Mouse (Mus musculus) cortical plate, adult 2 months (tissue): ENCODE results near the gene Neu1. TPM values are rescaled to one million over a fixed set of nuclear protein-coding genes. Genes with fewer than 3 reads are reported as not detected.

Source experiments
- H3K27ac ChIP-seq: fragments of 200-500 bp; 2 replicates; pipeline ENCODE4 v1.5.1; 2012; ENCODE audit warnings: low read length, control low read depth, inconsistent platforms; ENCODE audit not compliant: insufficient read depth
- H3K4me1 ChIP-seq: fragments of 200-500 bp; 2 replicates; pipeline ENCODE4 v1.6.1; 2011; ENCODE audit warnings: low read length; ENCODE audit not compliant: control insufficient read depth, insufficient read depth
- H3K4me3 ChIP-seq: fragments of 200-500 bp; 2 replicates; pipeline ENCODE4 v1.5.1; 2011; ENCODE audit warnings: mild to moderate bottlenecking, low read length, control low read depth; ENCODE audit not compliant: insufficient read depth
- CTCF ChIP-seq: fragments of 200-500 bp; IDR thresholded peaks from 2 replicates; pipeline ENCODE4 v1.5.1; 2011; ENCODE audit warnings: mild to moderate bottlenecking, control low read depth, low read length; ENCODE audit not compliant: insufficient read depth; ENCODE audit errors: extremely low read depth
- POLR2A ChIP-seq: fragments of 200-500 bp; IDR thresholded peaks from 2 replicates; pipeline ENCODE4 v1.6.1; 2011; ENCODE audit warnings: mild to moderate bottlenecking, low read length, control low read depth; ENCODE audit not compliant: insufficient read depth; ENCODE audit errors: extremely low read depth
- polyA plus RNA-seq: library from polyadenylated mRNA; depleted of rRNA; stranded (reverse); fragments of >200 nt; gene quantifications from 2 replicates; pipeline ENCODE4 v1.2.3, GENCODE M21; 2012

Gene Neu1
- polyA plus RNA-seq, 1 experiment = 49.4 TPM

DNA sequence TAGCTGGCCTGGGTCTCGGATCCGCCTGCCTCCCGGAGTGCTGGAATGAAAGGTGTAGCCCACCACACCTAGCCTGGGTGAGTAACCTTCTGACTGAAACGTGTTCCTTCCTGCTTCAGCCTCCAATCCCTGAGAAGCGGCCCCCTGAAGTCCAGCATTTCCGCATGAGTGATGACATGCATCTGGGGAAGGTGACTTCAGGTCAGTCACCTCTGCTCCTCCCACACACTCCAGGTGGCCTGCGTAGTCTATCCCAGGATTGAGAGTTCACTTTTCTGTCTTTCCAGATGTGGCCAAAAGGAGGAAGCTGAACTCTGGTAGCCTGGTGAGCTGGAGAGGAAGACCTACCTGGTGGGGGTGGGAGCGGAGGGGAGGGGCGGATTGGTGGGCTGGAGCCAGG lies 28.2 kb upstream of the Neu1 start:
- no peaks in the 10 kb centered on the region; the same call in 1 of the 2 replicates for H3K4me1 ChIP-seq
- H3K4me3 ChIP-seq = no peak overlapping the region
- TF ChIP-seq CTCF (no peak), POLR2A (no peak)
- H3K27ac ChIP-seq = no peak overlapping the region

DNA sequence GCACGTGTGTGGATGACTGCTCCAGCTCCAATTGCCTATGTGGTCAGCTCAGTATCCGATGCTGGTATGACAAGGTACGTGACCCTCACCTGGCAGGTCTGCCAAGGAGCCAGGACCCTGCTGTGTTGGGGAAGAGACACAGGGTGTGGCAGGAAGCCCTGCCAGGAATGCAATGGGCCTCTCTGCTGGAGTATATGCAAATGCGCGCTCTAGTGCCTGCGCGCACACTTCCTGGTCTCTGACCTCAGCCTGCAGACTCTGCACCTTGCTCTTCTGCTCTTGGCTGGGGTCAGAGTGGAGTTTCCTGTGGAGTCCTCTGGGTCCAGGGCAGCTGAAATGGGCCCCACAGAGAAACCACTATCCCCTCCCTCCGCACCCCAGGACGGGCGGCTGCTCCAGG lies 20.1 kb upstream of the Neu1 start:
- TF ChIP-seq POLR2A = no peak

GRCm38 (mm10) chr17:34911945-34912351 lies 19.1 kb upstream of the Neu1 start:
- H3K4me3 ChIP-seq = no peak overlapping the region
- TF ChIP-seq POLR2A (no peak), CTCF (peak; percentile 76)
- no peaks in the 10 kb centered on the region for H3K4me1 ChIP-seq
- H3K27ac ChIP-seq = no peak overlapping the region

More for the DNA sequence above, 20.1 kb upstream of the Neu1 start:
- Histone ChIP-seq H3K4me1 (no peaks in the 10 kb centered on the region), H3K27ac (no peak overlapping the region), H3K4me3 (no peak overlapping the region)

- Histone ChIP-seq H3K4me3 (no peak within 1 kb of the TSS), H3K27ac (no peak within 1 kb of the TSS), H3K4me1 (no peaks in the 10 kb centered on the region)
- no peak for TF ChIP-seq CTCF
Measured at GRCm38 (mm10) chr17:34913930-34914665, 17.0 kb upstream of the Neu1 start, which contains the start of gene Slc44a4. Slc44a4 (plus strand) TSS chr17:34914466.

GRCm38 (mm10) chr17:34915410-34915831 lies 15.6 kb upstream of the Neu1 start:
- H3K4me1 ChIP-seq = no peaks in the 10 kb centered on the region
- TF ChIP-seq CTCF (no peak), POLR2A (no peak)
- no peak overlapping the region for H3K27ac ChIP-seq
- H3K4me3 ChIP-seq = no peak overlapping the region

DNA sequence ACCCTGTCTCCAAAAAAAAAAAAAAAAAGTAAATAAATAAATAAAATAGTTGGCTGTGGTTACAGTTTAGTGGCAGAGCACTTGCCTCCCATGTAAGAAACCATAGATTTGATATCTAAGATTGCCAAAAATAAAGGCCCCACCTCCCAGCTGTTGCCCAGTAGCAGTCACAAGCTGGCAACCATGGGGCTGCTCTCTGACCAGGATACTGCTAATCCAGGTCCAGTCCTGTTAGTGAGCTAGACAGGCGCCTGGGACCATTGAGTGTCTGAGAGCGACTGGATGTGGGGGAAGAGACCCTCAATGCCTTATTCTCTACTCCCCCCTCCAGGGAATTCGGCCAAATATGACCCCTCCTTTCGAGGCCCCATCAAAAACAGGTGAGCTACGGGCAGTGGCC lies 14.7 kb upstream of the Neu1 start:
- no peak overlapping the region for H3K27ac ChIP-seq
- no peak for TF ChIP-seq POLR2A
- TF ChIP-seq CTCF = no peak
- H3K4me1 ChIP-seq = no peaks in the 10 kb centered on the region
- no peak overlapping the region for H3K4me3 ChIP-seq

DNA sequence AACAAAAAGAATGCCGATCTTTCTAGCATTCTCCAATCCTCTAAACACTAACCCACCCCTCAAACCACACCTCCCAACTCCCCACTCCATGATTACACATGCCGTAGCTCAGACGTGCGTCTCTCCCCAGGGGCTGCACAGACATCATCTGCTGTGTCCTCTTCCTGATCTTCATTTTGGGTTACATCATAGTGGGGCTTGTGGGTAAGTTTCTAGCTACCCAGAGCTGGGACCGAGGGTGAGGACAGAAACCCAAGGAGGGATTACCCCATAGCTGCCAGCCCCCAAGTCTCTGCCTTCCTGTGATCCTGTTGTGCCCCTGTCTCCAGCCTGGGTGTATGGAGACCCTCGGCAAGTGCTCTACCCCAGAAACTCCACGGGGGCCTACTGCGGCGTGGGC lies 13.9 kb upstream of the Neu1 start:
- Histone ChIP-seq H3K27ac (no peak overlapping the region), H3K4me1 (no peaks in the 10 kb centered on the region), H3K4me3 (no peak overlapping the region)
- TF ChIP-seq POLR2A = no peak
- no peak for TF ChIP-seq CTCF

DNA sequence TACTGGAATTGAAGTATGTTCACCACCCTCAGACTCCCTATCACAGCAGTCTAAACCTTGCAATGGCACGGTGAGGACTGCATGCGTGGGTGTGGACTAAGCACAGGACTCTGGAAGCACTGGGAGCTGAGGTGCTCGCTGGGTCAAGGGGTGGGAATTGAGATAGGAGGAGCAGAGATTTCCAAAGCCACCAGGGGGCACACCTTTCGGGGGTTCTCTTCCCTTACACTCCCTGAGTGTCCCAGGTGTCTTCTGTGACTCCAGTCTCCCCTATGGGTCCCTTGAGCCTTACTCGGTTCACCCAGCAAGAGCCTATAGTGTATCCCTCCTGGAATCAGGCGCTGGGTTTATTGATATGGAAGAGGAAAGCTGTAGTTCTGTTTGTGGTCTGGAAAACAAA lies 8.1 kb upstream of the Neu1 start:
- no peak overlapping the region for H3K4me3 ChIP-seq
- peaks cover 2% of the 10 kb centered on the region for H3K4me1 ChIP-seq
- TF ChIP-seq CTCF (0 out of 2 replicates have a peak, but pooled peaks have one; percentile 13), POLR2A (no peak)
- H3K27ac ChIP-seq = no peak overlapping the region

DNA sequence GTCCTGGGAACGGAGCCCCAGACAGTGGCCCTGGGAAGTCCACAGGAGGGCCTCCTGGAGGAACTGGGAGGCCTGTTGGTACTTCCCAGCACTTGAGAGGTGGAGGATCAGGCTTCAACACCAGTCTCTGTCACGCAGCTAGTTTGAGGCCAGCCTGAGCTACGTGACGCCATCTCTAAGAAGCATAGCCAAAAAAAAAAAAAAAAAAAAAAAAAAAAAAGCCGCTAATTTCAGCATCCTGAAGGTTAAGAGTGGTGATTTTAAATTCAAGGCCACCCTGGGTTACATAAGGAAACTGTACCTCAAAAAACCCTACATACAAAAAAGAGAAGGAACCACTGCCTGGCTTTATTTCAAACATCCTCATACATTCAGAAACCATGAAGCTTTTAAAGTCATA lies 6.8 kb upstream of the Neu1 start:
- no peak overlapping the region for H3K4me3 ChIP-seq
- TF ChIP-seq CTCF (no peak), POLR2A (no peak)
- H3K4me1 ChIP-seq = peaks cover 2% of the 10 kb centered on the region
- H3K27ac ChIP-seq = no peak overlapping the region

- TF ChIP-seq POLR2A (no peak), CTCF (no peak)
- H3K27ac ChIP-seq = no peak overlapping the region
- H3K4me3 ChIP-seq = no peak overlapping the region
- H3K4me1 ChIP-seq = peaks cover 2% of the 10 kb centered on the region
Measured at GRCm38 (mm10) chr17:34927306-34928019, 3.6 kb upstream of the Neu1 start.
